Mouse (Mus musculus) hindbrain, postnatal 0 days (tissue): ENCODE results near the gene Pbdc1. TPM values are rescaled to one million over a fixed set of nuclear protein-coding genes. Genes with fewer than 3 reads are reported as not detected.
A peak's percentile ranks its signal among the peaks of the same experiment; 100 is the strongest.
"Not testable (repeated sequence)": the region's sequence is repeated elsewhere in the genome, so short reads cannot be mapped to it uniquely, and the experiment has no call there.

ENCODE experiments used
- ATAC-seq: fragments of 200-750 bp; cut with Nextera tagmentation; 2 replicates; pipeline ENCODE4 v1.8.0; 2017; ENCODE audit warnings: mild to moderate bottlenecking, moderate TSS enrichment, moderate library complexity
- DNase-seq: peaks from one replicate; pipeline ENCODE4 v3.0.0-alpha.2; 2015; ENCODE audit warnings: low spot score
- H3K27ac ChIP-seq: fragments of 300-500 bp; sonication (generic); 2 replicates; pipeline ENCODE4 v1.5.1; 2014; ENCODE audit warnings: mild to moderate bottlenecking
- H3K27me3 ChIP-seq: fragments of 300-500 bp; sonication (generic); 2 replicates; pipeline ENCODE4 v1.6.1; 2014; ENCODE audit warnings: low read length, mixed read lengths; ENCODE audit not compliant: insufficient read depth
- H3K36me3 ChIP-seq: fragments of 300-500 bp; sonication (generic); 2 replicates; pipeline ENCODE4 v1.6.1; 2014; ENCODE audit warnings: low read length, mixed read lengths; ENCODE audit not compliant: insufficient read depth
- H3K4me1 ChIP-seq: fragments of 300-500 bp; sonication (generic); 2 replicates; pipeline ENCODE4 v1.6.1; 2014; ENCODE audit warnings: antibody characterized with exemption, low read length, mixed read lengths; ENCODE audit not compliant: insufficient read depth
- H3K4me2 ChIP-seq: fragments of 300-500 bp; sonication (generic); 2 replicates; pipeline ENCODE4 v1.6.1; 2014; ENCODE audit warnings: low read depth, mild to moderate bottlenecking, low read length, moderate library complexity, mixed read lengths
- H3K4me3 ChIP-seq: fragments of 300-500 bp; sonication (generic); 2 replicates; pipeline ENCODE4 v1.5.1; 2014; ENCODE audit warnings: low read length
- H3K9ac ChIP-seq: fragments of 300-500 bp; sonication (generic); replicated peaks from 2 replicates; pipeline ENCODE4 v1.6.1; 2014; ENCODE audit warnings: mild to moderate bottlenecking, low read length, moderate library complexity, mixed read lengths
- H3K9me3 ChIP-seq: fragments of 300-500 bp; sonication (generic); 2 replicates; pipeline ENCODE4 v1.6.1; 2016; ENCODE audit warnings: low read length, mixed read lengths
- CTCF ChIP-seq: IDR thresholded peaks from 2 replicates; pipeline ENCODE4 v1.5.1; 2016; ENCODE audit warnings: antibody characterized with exemption, control low read depth, low read depth
- WGBS: fragments of 180-500 bp; shearing (Covaris S2); extraction: QIAGEN DNeasy Blood & Tissue Kit; methylation state at CpG from one replicate; pipeline ENCODE4 v1.1.7; 2014; 5-methylcytosine and 5-hydroxymethylcytosine counted together
- polyA plus RNA-seq: library from polyadenylated mRNA; unstranded; fragments of >200 nt; fragmentation: Nextera tagmentation; extraction: Ambion mirVana; gene quantifications from 2 replicates; pipeline ENCODE4 v1.2.1, GENCODE M21; 2015
- total RNA-seq: library from RNA; depleted of rRNA; stranded (reverse); fragments of >200 nt; gene quantifications from 2 replicates; pipeline ENCODE4 v1.2.3, GENCODE M21; 2014

The Pbdc1 gene
- total and polyA plus RNA-seq, 2 experiments from 2014 or later, result 12.8 to 35.7 TPM

GRCm38 (mm10) chrX:105080096-105080495, 540 bp downstream of the Pbdc1 start:
- H3K4me3 ChIP-seq, result peak overlapping the region; percentile 47
- H3K27me3 ChIP-seq, result no peaks in the 10 kb centered on the region
- H3K9me3 ChIP-seq, result no peaks in the 10 kb centered on the region
- H3K9ac ChIP-seq, result peak overlapping the region; percentile 37; the same call in 1 of the 2 replicates
- ATAC-seq (no peak; the same call in 1 of the 2 replicates), DNase-seq (no peak)
- H3K4me1 ChIP-seq, result no peaks in the 10 kb centered on the region
- WGBS, result 16% methylated on average over 8 of the region's 8 CpGs
- H3K27ac ChIP-seq, result 0 out of 2 replicates have a peak overlapping the region, but pooled peaks have one; percentile 41
- H3K36me3 ChIP-seq, result no peaks in the 10 kb centered on the region
- no peak for TF ChIP-seq CTCF
- peak overlapping the region; percentile 75 for H3K4me2 ChIP-seq

DNA sequence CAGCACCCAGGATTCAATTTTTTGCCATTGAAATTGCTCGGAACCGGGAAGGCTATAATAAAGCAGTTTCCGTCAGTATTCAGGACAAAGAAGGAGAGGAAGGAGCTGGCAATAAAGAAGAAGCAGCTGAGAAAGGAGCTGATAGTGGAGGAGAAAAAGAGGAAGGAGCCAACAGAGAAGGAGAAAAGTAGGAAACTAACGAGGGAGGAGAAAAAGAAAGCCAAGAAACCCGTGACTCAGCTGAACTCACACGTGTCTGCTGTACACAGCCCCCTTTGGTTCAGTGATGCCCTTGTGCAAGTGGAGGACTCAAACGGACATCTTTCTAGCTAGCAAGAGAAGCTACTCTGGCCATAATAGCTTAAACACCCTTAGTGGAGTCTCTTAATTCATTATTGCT, 3.5 kb downstream of the Pbdc1 start:
- not testable (repeated sequence) for H3K27me3 ChIP-seq, H3K36me3 ChIP-seq, H3K9ac ChIP-seq, DNase-seq, H3K27ac ChIP-seq, H3K4me2 ChIP-seq, H3K9me3 ChIP-seq, H3K4me1 ChIP-seq, H3K4me3 ChIP-seq, ATAC-seq
- 88% methylated on average over 7 of the region's 7 CpGs for WGBS

DNA sequence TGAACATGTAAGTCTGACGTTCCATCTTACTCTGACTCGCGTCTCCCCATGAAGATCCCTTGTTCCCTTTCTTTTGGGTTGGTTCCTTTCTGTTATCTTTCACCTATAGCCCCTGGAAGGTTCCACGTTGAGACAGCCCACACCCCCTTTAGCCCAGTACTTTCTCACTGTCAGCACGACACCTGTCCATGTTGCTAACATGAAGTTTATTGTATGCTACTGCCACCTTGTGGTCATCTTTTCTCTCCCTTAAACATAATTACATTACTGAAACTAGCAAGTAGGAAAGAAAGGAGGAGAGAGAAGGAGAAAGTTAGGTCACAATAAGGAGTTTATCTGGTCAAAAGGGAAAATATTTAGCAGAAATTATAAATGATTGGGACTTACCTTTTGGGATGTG, 24.6 kb downstream of the Pbdc1 start:
- TF ChIP-seq CTCF, result peak; percentile 68
- DNase-seq, result peak; percentile 75
- no peak overlapping the region for H3K4me3 ChIP-seq
- no peaks in the 10 kb centered on the region for H3K27me3 ChIP-seq
- no peak overlapping the region for H3K4me2 ChIP-seq
- 44% methylated on average over 5 of the region's 5 CpGs for WGBS
- no peaks in the 10 kb centered on the region for H3K36me3 ChIP-seq
- H3K9me3 ChIP-seq, result no peaks in the 10 kb centered on the region
- H3K27ac ChIP-seq, result no peak overlapping the region
- H3K4me1 ChIP-seq, result no peaks in the 10 kb centered on the region
- peak; percentile 38; the same call in 1 of the 2 replicates for ATAC-seq
- no peak overlapping the region for H3K9ac ChIP-seq

DNA sequence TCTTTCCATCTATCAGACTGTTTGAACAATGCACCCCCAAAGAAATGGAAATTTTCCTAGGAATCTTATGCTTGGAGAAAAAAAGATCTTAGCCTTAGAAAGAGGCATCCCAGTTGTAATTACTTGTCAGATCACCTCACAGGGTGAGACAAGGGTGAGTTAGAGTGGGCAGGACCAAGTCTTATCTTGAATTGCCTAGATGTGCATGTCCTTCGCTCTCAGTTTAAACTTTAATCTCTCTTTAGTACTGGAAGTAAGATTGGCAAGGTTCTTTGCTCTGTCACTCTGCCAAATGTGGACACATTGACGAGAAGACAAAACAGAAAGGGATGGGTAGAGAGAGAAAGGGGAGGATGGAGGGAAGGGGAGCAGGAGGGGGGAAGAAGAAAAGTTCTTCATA, 35.4 kb downstream of the Pbdc1 start:
- WGBS, result 66% methylated on average over 2 of the region's 2 CpGs
- DNase-seq, result no peak

DNA sequence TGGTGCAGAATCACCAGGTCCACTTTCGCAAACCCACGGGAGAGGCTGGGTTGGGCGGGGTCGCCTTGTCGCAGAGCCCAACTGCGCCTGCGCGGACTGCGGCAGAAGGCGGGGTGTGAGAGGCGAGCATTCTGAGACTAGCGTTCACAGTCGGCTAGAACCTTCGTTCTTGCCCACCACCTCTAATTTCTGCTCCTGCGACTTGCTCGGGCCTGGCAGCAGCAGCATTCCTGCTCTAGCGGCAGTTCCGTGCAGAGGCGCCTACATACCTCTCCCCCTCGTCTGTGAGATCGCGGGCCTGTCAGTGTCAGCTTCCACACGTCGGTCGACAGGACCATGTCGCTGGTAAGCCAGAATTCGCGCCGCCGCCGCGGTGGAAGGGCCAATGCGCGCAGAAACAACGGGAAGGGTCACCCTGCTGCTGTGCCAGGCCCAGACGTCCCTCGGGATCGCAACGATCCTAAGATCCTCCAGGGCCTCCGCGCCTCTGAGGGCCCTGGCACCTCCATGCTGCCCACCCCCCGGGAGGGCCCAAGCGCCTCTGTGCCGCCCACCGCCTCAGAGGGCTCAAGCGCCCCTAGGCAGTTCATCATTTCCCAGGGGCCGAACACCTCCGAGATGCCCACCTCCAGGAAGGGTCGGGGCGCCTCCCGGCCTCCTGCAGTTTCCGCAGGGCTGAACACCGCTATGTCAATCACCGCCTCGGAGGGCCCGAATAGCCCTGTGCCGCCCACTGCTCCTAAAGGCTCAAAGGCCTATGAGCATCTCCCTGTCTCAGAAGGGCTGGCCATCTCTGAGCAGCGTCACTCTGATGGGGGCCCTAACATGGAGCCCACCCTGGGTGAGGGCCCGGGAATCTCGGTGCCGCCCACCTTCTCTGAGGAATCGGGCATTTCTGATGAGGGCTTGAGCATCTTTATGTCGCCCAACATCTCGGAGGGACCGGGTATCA, 41.0 kb downstream of the Pbdc1 start, which contains the start of gene Magee1:
Gene Magee1, plus strand, starts transcription at position 104 of the 952 bp plus-strand sequence.
- peak within 1 kb of the TSS; percentile 61 for H3K4me2 ChIP-seq
- TF ChIP-seq CTCF, result no peak
- WGBS, result 20% methylated on average over 65 of the region's 65 CpGs
- peak; percentile 85 for DNase-seq
- H3K27me3 ChIP-seq, result no peaks in the 10 kb centered on the region; the same call in 1 of the 2 replicates
- H3K27ac ChIP-seq, result peak within 1 kb of the TSS; percentile 92
- H3K4me1 ChIP-seq, result no peaks in the 10 kb centered on the region
- ATAC-seq, result peak; percentile 80
- H3K9ac ChIP-seq, result peak within 1 kb of the TSS; percentile 78
- peak within 1 kb of the TSS; percentile 56 for H3K4me3 ChIP-seq
- no peaks in the 10 kb centered on the region for H3K9me3 ChIP-seq
- H3K36me3 ChIP-seq, result no peaks in the 10 kb centered on the region

More for the DNA sequence above, 35.4 kb downstream of the Pbdc1 start:
- H3K36me3 ChIP-seq, result no peaks in the 10 kb centered on the region
- no peaks in the 10 kb centered on the region for H3K9me3 ChIP-seq
- no peaks in the 10 kb centered on the region for H3K4me1 ChIP-seq
- no peak for TF ChIP-seq CTCF
- no peak overlapping the region for H3K4me2 ChIP-seq
- no peak overlapping the region for H3K27ac ChIP-seq
- H3K27me3 ChIP-seq, result no peaks in the 10 kb centered on the region
- ATAC-seq, result no peak
- no peak overlapping the region for H3K9ac ChIP-seq
- H3K4me3 ChIP-seq, result no peak overlapping the region

DNA sequence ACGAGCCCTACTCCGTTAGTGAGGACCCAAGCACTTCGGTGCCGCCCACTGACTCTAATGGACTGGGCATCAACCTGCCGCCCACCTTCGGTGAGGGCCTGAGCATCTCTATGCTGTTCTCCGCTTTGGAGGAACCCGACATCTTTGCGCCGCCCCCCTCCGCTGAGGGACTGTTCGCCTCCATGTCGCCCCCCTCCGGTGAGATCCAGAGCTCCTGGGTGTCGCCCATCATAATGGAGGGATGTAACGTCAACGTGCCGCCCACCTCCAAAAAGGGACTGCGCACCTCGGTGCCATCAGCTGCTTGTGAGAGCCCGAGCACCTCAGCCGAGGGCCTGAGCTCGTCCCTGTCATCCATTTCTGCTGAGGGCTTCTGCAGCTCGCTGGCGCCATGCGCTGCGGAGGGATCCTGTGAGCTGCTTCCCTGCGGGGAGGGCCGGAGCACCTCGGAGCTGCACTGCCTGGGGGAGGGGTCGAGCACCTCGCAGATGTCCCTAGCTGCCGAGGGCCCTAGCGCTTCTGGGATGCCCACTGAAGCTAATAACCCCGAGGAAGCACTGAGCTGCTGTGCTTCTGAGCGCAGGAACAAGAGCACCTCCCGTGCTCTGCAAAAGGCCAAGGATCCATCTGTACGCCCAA, 41.8 kb downstream of the Pbdc1 start:
- Histone ChIP-seq H3K27me3 (no peaks in the 10 kb centered on the region; the same call in 1 of the 2 replicates), H3K4me2 (peak overlapping the region; percentile 61), H3K27ac (peak overlapping the region; percentile 92), H3K9ac (peak overlapping the region; percentile 78), H3K4me1 (no peaks in the 10 kb centered on the region), H3K36me3 (no peaks in the 10 kb centered on the region), H3K4me3 (peak overlapping the region; percentile 56), H3K9me3 (no peaks in the 10 kb centered on the region)
- DNase-seq (peak; percentile 83), ATAC-seq (peak; percentile 89)
- WGBS, result 33% methylated on average over 37 of the region's 38 CpGs
- TF ChIP-seq CTCF, result peak; percentile 63
